Mouse (Mus musculus) fat pad, adult 2 months (tissue): ENCODE data around the gene Ncoa3.

Source experiments
- DNase-seq: peaks from one replicate; pipeline ENCODE4 v3.0.0-alpha.2; 2011; ENCODE audit warnings: low read depth, low spot score; ENCODE audit errors: extremely low read depth

Ncoa3 gene

GRCm38 (mm10) chr2:166097443-166098291 is 105.2 kb downstream of the Ncoa3 start:
- DNase-seq: no peak

- DNase-seq: no peak
These were observed 106.0 kb downstream of the Ncoa3 start for GRCm38 (mm10) chr2:166098292-166098933.

- DNase-seq: no peak
These were observed 108.2 kb downstream of the Ncoa3 start for GRCm38 (mm10) chr2:166100309-166101262.

GRCm38 (mm10) chr2:166102893-166103292 is 110.5 kb downstream of the Ncoa3 start:
- no peak for DNase-seq

- DNase-seq: no peak
These were observed 113.5 kb downstream of the Ncoa3 start for GRCm38 (mm10) chr2:166105911-166106310.

- no peak for DNase-seq
These were observed 114.2 kb downstream of the Ncoa3 start for GRCm38 (mm10) chr2:166106631-166107030.

GRCm38 (mm10) chr2:166107911-166108310 is 115.5 kb downstream of the Ncoa3 start:
- DNase-seq: no peak

GRCm38 (mm10) chr2:166108326-166108725 is 115.9 kb downstream of the Ncoa3 start:
- DNase-seq: no peak

GRCm38 (mm10) chr2:166110764-166111163 is 118.3 kb downstream of the Ncoa3 start:
- DNase-seq: no peak

- no peak for DNase-seq
These were observed 118.8 kb downstream of the Ncoa3 start for GRCm38 (mm10) chr2:166111238-166111637.

- DNase-seq: no peak
These were observed 119.4 kb downstream of the Ncoa3 start for GRCm38 (mm10) chr2:166111831-166112250.

- no peak for DNase-seq
These were observed 120.5 kb downstream of the Ncoa3 start for GRCm38 (mm10) chr2:166112986-166113385.

- peak; percentile 47 for DNase-seq
These were observed 123.3 kb downstream of the Ncoa3 start for GRCm38 (mm10) chr2:166115571-166116277.

GRCm38 (mm10) chr2:166116278-166116608 is 123.8 kb downstream of the Ncoa3 start:
- no peak for DNase-seq

GRCm38 (mm10) chr2:166116704-166117103 is 124.3 kb downstream of the Ncoa3 start:
- DNase-seq: no peak

GRCm38 (mm10) chr2:166119992-166120391 is 127.6 kb downstream of the Ncoa3 start:
- no peak for DNase-seq

- peak; percentile 59 for DNase-seq
These were observed 129.4 kb downstream of the Ncoa3 start for GRCm38 (mm10) chr2:166121681-166122355.

GRCm38 (mm10) chr2:166122781-166123180 is 130.3 kb downstream of the Ncoa3 start:
- DNase-seq: no peak
